Mouse (Mus musculus) frontal cortex, postnatal 25 days (tissue): ENCODE results near the gene Ankrd65.
A peak's percentile ranks its signal among the peaks of the same experiment; 100 is the strongest.

Source experiments
- DNase-seq, 2 experiments: peaks; one replicate each; pipeline ENCODE4 v3.0.0; 2022; ENCODE audit warnings: low spot score in 2 of 2

The Ankrd65 gene

GRCm38 (mm10) chr4:155811929-155812664 lies 21.9 kb downstream of the Ankrd65 start, which contains the start of gene Ccnl2:
Ccnl2 (plus strand) TSS chr4:155812489.
- peak; percentile 71 to 84 for DNase-seq

GRCm38 (mm10) chr4:155812665-155813181 lies 22.5 kb downstream of the Ankrd65 start:
- no peak for DNase-seq

GRCm38 (mm10) chr4:155817533-155817932 lies 27.3 kb downstream of the Ankrd65 start:
- DNase-seq, result no peak

GRCm38 (mm10) chr4:155821025-155821424 lies 30.8 kb downstream of the Ankrd65 start:
- no peak for DNase-seq

GRCm38 (mm10) chr4:155823443-155823842 lies 33.2 kb downstream of the Ankrd65 start:
- DNase-seq, result no peak

GRCm38 (mm10) chr4:155829866-155830265 lies 39.6 kb downstream of the Ankrd65 start:
- DNase-seq, result no peak

GRCm38 (mm10) chr4:155830596-155830995 lies 40.4 kb downstream of the Ankrd65 start:
- DNase-seq, result no peak

- peak; percentile 95 for DNase-seq
Observed at GRCm38 (mm10) chr4:155831205-155831766, 41.0 kb downstream of the Ankrd65 start, which contains the start of gene Aurkaip1. Aurkaip1 (plus strand) TSS chr4:155831272.

- DNase-seq, result no peak
Observed at GRCm38 (mm10) chr4:155831831-155832230, 41.6 kb downstream of the Ankrd65 start.

- DNase-seq, result no peak
Observed at GRCm38 (mm10) chr4:155832321-155832720, 42.1 kb downstream of the Ankrd65 start.

- no peak for DNase-seq
Observed at GRCm38 (mm10) chr4:155833234-155833633, 43.0 kb downstream of the Ankrd65 start.

- DNase-seq, result peak; percentile 37 to 65
Observed at GRCm38 (mm10) chr4:155833836-155834235, 43.6 kb downstream of the Ankrd65 start.

GRCm38 (mm10) chr4:155837404-155838010 lies 47.3 kb downstream of the Ankrd65 start:
- no peak for DNase-seq

- DNase-seq, result no peak
Observed at GRCm38 (mm10) chr4:155838187-155839153, 48.2 kb downstream of the Ankrd65 start.

- no peak for DNase-seq
Observed at GRCm38 (mm10) chr4:155839483-155839910, 49.3 kb downstream of the Ankrd65 start, which contains the start of gene Mxra8. Mxra8 (plus strand) TSS chr4:155839680.

- DNase-seq, result no peak
Observed at GRCm38 (mm10) chr4:155840076-155841002, 50.1 kb downstream of the Ankrd65 start.

GRCm38 (mm10) chr4:155841003-155841454 lies 50.8 kb downstream of the Ankrd65 start:
- no peak for DNase-seq

- DNase-seq, result no peak
Observed at GRCm38 (mm10) chr4:155841651-155842270, 51.5 kb downstream of the Ankrd65 start.

GRCm38 (mm10) chr4:155843231-155843630 lies 53.0 kb downstream of the Ankrd65 start:
- no peak for DNase-seq
